In the genomic region with DNA sequence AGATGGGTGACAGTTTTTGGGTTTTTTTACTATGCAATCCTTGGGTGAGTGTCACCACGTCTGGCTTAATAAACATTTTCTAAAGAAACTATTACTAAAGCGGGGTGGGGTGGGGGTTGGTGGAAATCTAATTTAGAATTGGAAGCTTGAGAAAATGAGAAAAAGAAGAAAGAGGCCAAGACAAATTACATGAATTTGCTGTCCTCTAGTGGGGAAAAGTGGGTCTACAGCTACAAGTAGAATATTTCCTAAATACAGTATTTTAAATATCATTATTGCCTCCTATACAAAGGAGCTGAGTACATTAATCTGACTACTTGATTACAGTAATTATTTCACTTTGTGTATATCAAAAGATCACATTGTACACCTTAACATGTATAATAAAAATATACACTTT, we compare ENCODE assay signal across 11 mouse cellular contexts. TPM values are rescaled to one million over a fixed set of nuclear protein-coding genes. Genes with fewer than 3 reads are reported as not detected.
DNase-seq lines count a peak whose midpoint lies in the region; ATAC-seq and TF ChIP-seq lines count a peak whose summit lies in the region.
"Had no signal": no experiment of that assay in that cellular context is flagged by ENCODE, and none has a peak within 500 bp of the region (broad histone marks: within the 10 kb centered on the region; RNA-seq: fewer than 3 reads in every experiment).

No protein-coding gene starts in this region.

- DNase-seq in gastrocnemius, adult 2 months, result no peak
- DNase-seq in gastrocnemius, postnatal 4 days (ENCODE audit: low spot score in 2 of 2), result no peak
- peak; percentile 55 for DNase-seq in limb, embryonic 14.5 days (ENCODE audit: low spot score)
- DNase-seq in limb, embryonic 10.5 days (ENCODE audit: low spot score), result no peak
- no peak for DNase-seq in G1E (ENCODE audit: low spot score)
- DNase-seq in lung, postnatal 36 days, result peak; percentile 38
- DNase-seq in cerebellum, adult 8-10 months, result no peak

- WGBS in limb, embryonic 14.5 days, result 30% methylated on average over 2 of the region's 2 CpGs
- WGBS in limb, embryonic 10.5 days, result 45% methylated on average over 2 of the region's 2 CpGs

- H3K9ac ChIP-seq in limb, embryonic 14.5 days (ENCODE audit: low read depth, low read length, severe bottlenecking), result no peak overlapping the region

- peak; percentile 68 for TF ChIP-seq CTCF in gastrocnemius, adult 2 months (IDR thresholded peaks at IDR 0.05)
- 0 out of 2 replicates have a peak, but pooled peaks have one; percentile 12 for TF ChIP-seq CTCF in G1E (IDR thresholded peaks at IDR 0.05; ENCODE audit: low read depth, low read length)

- intact Hi-C loops in gastrocnemius, adult 2 months (cut with DNase I), result no loop called here

- no peak overlapping the region for H3K4me2 ChIP-seq in limb, embryonic 14.5 days (replicated peaks; ENCODE audit: low read depth, low read length, severe bottlenecking)

- H3K4me1 ChIP-seq in limb, embryonic 14.5 days (ENCODE audit: control insufficient read depth, insufficient read depth, low read length), result no peaks in the 10 kb centered on the region; the same call in 1 of the 2 replicates
- H3K4me1 ChIP-seq in limb, embryonic 10.5 days, result 0 out of 2 replicates have a peak, but pooled peaks cover 2% of the 10 kb centered on the region
- no peaks in the 10 kb centered on the region for H3K4me1 ChIP-seq in G1E (ENCODE audit: insufficient read depth, low read depth, low read length)

- H3K9me3 ChIP-seq in limb, embryonic 14.5 days (ENCODE audit: control insufficient read depth, low read length), result no peaks in the 10 kb centered on the region
- H3K9me3 ChIP-seq in limb, embryonic 10.5 days (replicated peaks), result no peaks in the 10 kb centered on the region
- H3K9me3 ChIP-seq in G1E (replicated peaks), result no peaks in the 10 kb centered on the region

- no peak overlapping the region for H3K27ac ChIP-seq in gastrocnemius, adult 2 months
- no peak overlapping the region for H3K27ac ChIP-seq in limb, embryonic 14.5 days (replicated peaks; ENCODE audit: low read depth, low read length)
- H3K27ac ChIP-seq in limb, embryonic 10.5 days, result no peak overlapping the region
- H3K27ac ChIP-seq: macrophage had no signal

- H3K36me3 ChIP-seq in limb, embryonic 14.5 days (ENCODE audit: control insufficient read depth, insufficient read depth, low read length), result no peaks in the 10 kb centered on the region
- no peaks in the 10 kb centered on the region for H3K36me3 ChIP-seq in limb, embryonic 10.5 days
- H3K36me3 ChIP-seq in G1E (replicated peaks), result no peaks in the 10 kb centered on the region

- H3K27me3 ChIP-seq in limb, embryonic 14.5 days (ENCODE audit: control insufficient read depth, insufficient read depth, low read length), result no peaks in the 10 kb centered on the region
- no peaks in the 10 kb centered on the region for H3K27me3 ChIP-seq in limb, embryonic 10.5 days (ENCODE audit: low read depth, poor library complexity, severe bottlenecking)
- 0 out of 2 replicates have a peak, but pooled peaks cover 9% of the 10 kb centered on the region for H3K27me3 ChIP-seq in G1E (ENCODE audit: insufficient read depth, low read length)

- TF ChIP-seq POLR2A in limb, embryonic 14.5 days (IDR thresholded peaks at IDR 0.05; ENCODE audit: borderline replicate concordance, extremely low read depth, insufficient read depth, insufficient read length), result no peak

- no peak for ATAC-seq in limb, embryonic 14.5 days (ENCODE audit: low FRiP score, low read depth)
- ATAC-seq in G1E (ENCODE audit: extremely low read depth, insufficient number of reproducible peaks, low FRiP score, poor library complexity, severe bottlenecking), result no peak
- ATAC-seq in megakaryocyte, adult 5-6 weeks (ENCODE audit: poor library complexity, severe bottlenecking), result no peak

- H3K4me3 ChIP-seq in gastrocnemius, adult 2 months, result no peak overlapping the region
- H3K4me3 ChIP-seq in limb, embryonic 14.5 days (replicated peaks; ENCODE audit: low read length), result no peak overlapping the region
- no peak overlapping the region for H3K4me3 ChIP-seq in limb, embryonic 10.5 days
- no peak overlapping the region for H3K4me3 ChIP-seq in G1E (ENCODE audit: low read depth, low read length)

RNA-seq across cellular contexts. Expression of a gene that starts 13.7 kb away (rescaled TPM):
- 10 to 100 TPM; 24.3 to 35.4 TPM for total RNA-seq in gastrocnemius, adult 2 months (2021)
- total RNA-seq in gastrocnemius, postnatal 4 days (2021), result 100 to 1,000 TPM; 226 to 237 TPM
- 19.3 and 33.5 TPM in 2 replicates for polyA plus RNA-seq in limb, embryonic 14.5 days (2012; rRNA removed)
- polyA plus RNA-seq in limb, embryonic 14.5 days (2014; fragmentation: Nextera tagmentation; extraction: Ambion mirVana), result 35.6 and 47.3 TPM in 2 replicates
- 0.30 and 0.51 TPM in 2 replicates for polyA plus RNA-seq in limb, embryonic 10.5 days (2016; fragmentation: Nextera tagmentation; extraction: Ambion mirVana)
- not detected in 2 replicates for total RNA-seq in G1E (2014; fragmentation: Nextera tagmentation)
- 0.06 and 0.11 TPM in 2 replicates for total RNA-seq in G1E (2017)
- polyA plus RNA-seq in G1E (2012), result not detected in 2 replicates
- total RNA-seq in megakaryocyte, adult 5-6 weeks (2015), result not detected in 2 replicates
- not detected in 2 replicates for total RNA-seq in megakaryocyte, adult 5-6 weeks (2017)
- total RNA-seq: layer of hippocampus, adult 18-20 months had no signal
- polyA plus RNA-seq: macrophage had no signal

RNA-seq across cellular contexts. Expression of a gene that starts 20.8 kb away (rescaled TPM):
- total RNA-seq in gastrocnemius, adult 2 months (2021), result under 1 TPM in 1 of 2 experiments, not detected in 1; 0.99 TPM
- total RNA-seq in gastrocnemius, postnatal 4 days (2021), result 1 to 10 TPM; 2.1 to 2.9 TPM
- polyA plus RNA-seq in limb, embryonic 14.5 days (2012; rRNA removed), result 28.4 and 43.3 TPM in 2 replicates
- 18.2 and 27.2 TPM in 2 replicates for polyA plus RNA-seq in limb, embryonic 14.5 days (2014; fragmentation: Nextera tagmentation; extraction: Ambion mirVana)
- 39.4 and 49.3 TPM in 2 replicates for polyA plus RNA-seq in limb, embryonic 10.5 days (2016; fragmentation: Nextera tagmentation; extraction: Ambion mirVana)
- not detected in 2 replicates for total RNA-seq in G1E (2014; fragmentation: Nextera tagmentation)
- total RNA-seq in G1E (2017), result 0.05 and 0.06 TPM in 2 replicates
- 0.01 and 0.04 TPM in 2 replicates for polyA plus RNA-seq in G1E (2012)
- total RNA-seq in megakaryocyte, adult 5-6 weeks (2015), result not detected in 2 replicates
- not detected in 2 replicates for total RNA-seq in megakaryocyte, adult 5-6 weeks (2017)
- polyA plus RNA-seq: macrophage had no signal

RNA-seq across cellular contexts. Expression of a gene that starts 34.2 kb away (rescaled TPM):
- not detected for total RNA-seq in gastrocnemius, adult 2 months (2021)
- total RNA-seq in gastrocnemius, postnatal 4 days (2021), result not detected
- 0.23 TPM in 2 replicates for polyA plus RNA-seq in limb, embryonic 14.5 days (2012; rRNA removed)
- 0.19 and 0.50 TPM in 2 replicates for polyA plus RNA-seq in limb, embryonic 14.5 days (2014; fragmentation: Nextera tagmentation; extraction: Ambion mirVana)
- 0.28 TPM in 1 of 2 replicates, not detected in the other for polyA plus RNA-seq in limb, embryonic 10.5 days (2016; fragmentation: Nextera tagmentation; extraction: Ambion mirVana)
- total RNA-seq in G1E (2014; fragmentation: Nextera tagmentation) (not detected in 2 replicates), G1E (2017) (not detected in 2 replicates)
- polyA plus RNA-seq in G1E (2012), result not detected in 2 replicates
- 0.07 TPM in 1 of 2 replicates, not detected in the other for total RNA-seq in megakaryocyte, adult 5-6 weeks (2015)
- total RNA-seq in megakaryocyte, adult 5-6 weeks (2017), result not detected in 2 replicates
- total RNA-seq: layer of hippocampus, adult 18-20 months had no signal
- polyA plus RNA-seq: heart, embryonic 14.5 days had no signal

Comparison
In these comparisons a context has a peak if more than half of its experiments do, and no peak if none do; other contexts are left out.
1. DNase-seq: peak in limb, embryonic 14.5 days (single experiment) and lung, postnatal 36 days (single experiment); none in gastrocnemius, adult 2 months (single experiment), gastrocnemius, postnatal 4 days (0 of 2), limb, embryonic 10.5 days (single experiment), G1E (single experiment) and cerebellum, adult 8-10 months (single experiment).
2. RNA of a gene that starts 13.7 kb away (total RNA-seq): 226 to 237 TPM in gastrocnemius, postnatal 4 days and 24.3 to 35.4 TPM in gastrocnemius, adult 2 months; 0.06 to 0.11 TPM in G1E and not detected in megakaryocyte, adult 5-6 weeks; every median in the first group is over 10 times any median in the second.